Mouse (Mus musculus) liver, embryonic 13.5 days (tissue): Measurements from ENCODE around the gene Olfr750. TPM values are rescaled to one million over a fixed set of nuclear protein-coding genes. Genes with fewer than 3 reads are reported as not detected.
"Not testable (repeated sequence)": the region's sequence is repeated elsewhere in the genome, so short reads cannot be mapped to it uniquely, and the experiment has no call there.

ENCODE experiments used
- ATAC-seq: fragments of 200-750 bp; cut with Nextera tagmentation; 2 replicates; pipeline ENCODE4 v1.8.0; 2017; ENCODE audit warnings: low read depth, mild to moderate bottlenecking, moderate number of reproducible peaks, moderate library complexity
- DNase-seq: peaks from one replicate; pipeline ENCODE4 v3.0.0; 2022
- H3K27ac ChIP-seq: fragments of 300-500 bp; sonication (generic); 2 replicates; pipeline ENCODE4 v1.5.1; 2015; ENCODE audit warnings: moderate library complexity, mild to moderate bottlenecking, inconsistent platforms
- H3K27me3 ChIP-seq: fragments of 300-500 bp; sonication (generic); 2 replicates; pipeline ENCODE4 v1.6.1; 2015; ENCODE audit warnings: mild to moderate bottlenecking, inconsistent platforms
- H3K36me3 ChIP-seq: fragments of 300-500 bp; sonication (generic); 2 replicates; pipeline ENCODE4 v1.6.1; 2015; ENCODE audit warnings: mild to moderate bottlenecking, inconsistent platforms
- H3K4me1 ChIP-seq: fragments of 300-500 bp; sonication (generic); replicated peaks from 2 replicates; pipeline ENCODE4 v1.6.1; 2015; ENCODE audit warnings: inconsistent platforms
- H3K4me2 ChIP-seq: fragments of 300-500 bp; sonication (generic); 2 replicates; pipeline ENCODE4 v1.6.1; 2015; ENCODE audit warnings: inconsistent platforms, mild to moderate bottlenecking, moderate library complexity
- H3K4me3 ChIP-seq: fragments of 300-500 bp; sonication (generic); replicated peaks from 2 replicates; pipeline ENCODE4 v1.5.1; 2015; ENCODE audit warnings: mild to moderate bottlenecking, inconsistent platforms
- H3K9ac ChIP-seq: fragments of 300-500 bp; sonication (generic); 2 replicates; pipeline ENCODE4 v1.6.1; 2015; ENCODE audit warnings: mild to moderate bottlenecking, inconsistent platforms
- H3K9me3 ChIP-seq: fragments of 300-500 bp; sonication (generic); replicated peaks from 2 replicates; pipeline ENCODE4 v1.6.1; 2016; ENCODE audit warnings: inconsistent platforms
- WGBS: fragments of 180-500 bp; shearing (Covaris S2); methylation state at CpG from one replicate; pipeline ENCODE4 v1.1.7; 2015; ENCODE audit not compliant: insufficient replicate concordance; 5-methylcytosine and 5-hydroxymethylcytosine counted together
- polyA plus RNA-seq: library from polyadenylated mRNA; unstranded; fragments of >200 nt; fragmentation: Nextera tagmentation; extraction: Ambion mirVana; gene quantifications from 2 replicates; pipeline ENCODE4 v1.2.1, GENCODE M21; 2015

Olfr750 gene
- not detected in 2 replicates for polyA plus RNA-seq

GRCm38 (mm10) chr14:51074335-51074734 is at the start of gene Olfr750:
Gene Olfr750 (minus strand): TSS chr14:51074435.
- DNase-seq, result no peak
- Histone ChIP-seq H3K27ac (no peak within 1 kb of the TSS), H3K27me3 (peaks cover 25% of the 10 kb centered on the region; the same call in 1 of the 2 replicates), H3K9ac (no peak within 1 kb of the TSS), H3K36me3 (no peaks in the 10 kb centered on the region), H3K9me3 (no peaks in the 10 kb centered on the region), H3K4me1 (no peaks in the 10 kb centered on the region; the same call in 1 of the 2 replicates), H3K4me3 (no peak within 1 kb of the TSS), H3K4me2 (no peak within 1 kb of the TSS)
- no peak for ATAC-seq
- WGBS, result 73% methylated on average over 3 of the region's 3 CpGs

- WGBS, result 56% methylated on average over 12 of the region's 12 CpGs
- H3K4me1 ChIP-seq, result peaks cover 8% of the 10 kb centered on the region
- DNase-seq (no peak), ATAC-seq (no peak)
- no peak within 1 kb of the TSS for H3K4me2 ChIP-seq
- H3K27ac ChIP-seq, result no peak within 1 kb of the TSS
- H3K36me3 ChIP-seq, result no peaks in the 10 kb centered on the region
- H3K4me3 ChIP-seq, result no peak within 1 kb of the TSS
- no peak within 1 kb of the TSS for H3K9ac ChIP-seq
- no peaks in the 10 kb centered on the region; the same call in 1 of the 2 replicates for H3K9me3 ChIP-seq
- H3K27me3 ChIP-seq, result no peaks in the 10 kb centered on the region
Measured at GRCm38 (mm10) chr14:51113916-51114560, 39.8 kb upstream of the Olfr750 start, which contains the start of gene Eddm3b. Gene Eddm3b (plus strand): TSS chr14:51114426.

GRCm38 (mm10) chr14:51113476-51113875 is 39.2 kb upstream of the Olfr750 start:
- H3K4me1 ChIP-seq, result peaks cover 8% of the 10 kb centered on the region
- no peak overlapping the region for H3K4me2 ChIP-seq
- no peak overlapping the region for H3K9ac ChIP-seq
- WGBS, result 45% methylated on average over 9 of the region's 9 CpGs
- H3K27ac ChIP-seq, result no peak overlapping the region
- DNase-seq (no peak), ATAC-seq (no peak)
- no peaks in the 10 kb centered on the region for H3K36me3 ChIP-seq
- no peak overlapping the region for H3K4me3 ChIP-seq
- H3K27me3 ChIP-seq, result no peaks in the 10 kb centered on the region
- no peaks in the 10 kb centered on the region for H3K9me3 ChIP-seq

- no peak overlapping the region for H3K4me2 ChIP-seq
- H3K9me3 ChIP-seq, result no peaks in the 10 kb centered on the region
- H3K27ac ChIP-seq, result no peak overlapping the region
- no peaks in the 10 kb centered on the region for H3K27me3 ChIP-seq
- WGBS, result 58% methylated on average over 3 of the region's 3 CpGs
- no peaks in the 10 kb centered on the region for H3K36me3 ChIP-seq
- no peak overlapping the region for H3K4me3 ChIP-seq
- no peak overlapping the region for H3K9ac ChIP-seq
- peaks cover 8% of the 10 kb centered on the region for H3K4me1 ChIP-seq
- DNase-seq, result no peak
- ATAC-seq, result no peak
Measured at GRCm38 (mm10) chr14:51111966-51112365, 37.7 kb upstream of the Olfr750 start.

GRCm38 (mm10) chr14:51106449-51106967 is 32.3 kb upstream of the Olfr750 start:
- no peak overlapping the region for H3K4me3 ChIP-seq
- no peaks in the 10 kb centered on the region for H3K36me3 ChIP-seq
- no peak overlapping the region for H3K9ac ChIP-seq
- no peaks in the 10 kb centered on the region for H3K9me3 ChIP-seq
- no peak for ATAC-seq
- H3K4me2 ChIP-seq, result no peak overlapping the region
- no peaks in the 10 kb centered on the region for H3K27me3 ChIP-seq
- no peak for DNase-seq
- H3K27ac ChIP-seq, result no peak overlapping the region
- peaks cover 24% of the 10 kb centered on the region for H3K4me1 ChIP-seq

- peak overlapping the region; percentile 2; the same call in 1 of the 2 replicates for H3K27ac ChIP-seq
- H3K4me2 ChIP-seq, result no peak overlapping the region
- WGBS, result 75% methylated on average over 2 of the region's 2 CpGs
- no peaks in the 10 kb centered on the region for H3K9me3 ChIP-seq
- ATAC-seq, result no peak
- H3K36me3 ChIP-seq, result no peaks in the 10 kb centered on the region
- peaks cover 22% of the 10 kb centered on the region for H3K4me1 ChIP-seq
- no peaks in the 10 kb centered on the region for H3K27me3 ChIP-seq
- no peak overlapping the region for H3K4me3 ChIP-seq
- DNase-seq, result no peak
- H3K9ac ChIP-seq, result no peak overlapping the region
Measured at GRCm38 (mm10) chr14:51104366-51104765, 30.1 kb upstream of the Olfr750 start.

GRCm38 (mm10) chr14:51103217-51103616 is 29.0 kb upstream of the Olfr750 start:
- Histone ChIP-seq H3K4me1 (peaks cover 22% of the 10 kb centered on the region), H3K27me3 (no peaks in the 10 kb centered on the region), H3K9ac (no peak overlapping the region), H3K36me3 (no peaks in the 10 kb centered on the region), H3K4me2 (no peak overlapping the region), H3K27ac (no peak overlapping the region), H3K4me3 (no peak overlapping the region), H3K9me3 (no peaks in the 10 kb centered on the region)
- ATAC-seq (no peak; the same call in 1 of the 2 replicates), DNase-seq (peak; percentile 64)
- WGBS, result 65% methylated on average over 3 of the region's 3 CpGs

- WGBS, result 70% methylated on average over 9 of the region's 9 CpGs
Measured at GRCm38 (mm10) chr14:51101284-51101683, 27.0 kb upstream of the Olfr750 start.

GRCm38 (mm10) chr14:51098921-51099320 is 24.7 kb upstream of the Olfr750 start:
- 94% methylated on average over 11 of the region's 11 CpGs for WGBS
- H3K9me3 ChIP-seq, result no peaks in the 10 kb centered on the region
- H3K27ac ChIP-seq, result no peak overlapping the region
- peaks cover 27% of the 10 kb centered on the region for H3K4me1 ChIP-seq
- H3K27me3 ChIP-seq, result no peaks in the 10 kb centered on the region
- ATAC-seq, result no peak
- no peaks in the 10 kb centered on the region for H3K36me3 ChIP-seq
- DNase-seq, result no peak
- no peak overlapping the region for H3K4me2 ChIP-seq
- no peak overlapping the region for H3K9ac ChIP-seq
- H3K4me3 ChIP-seq, result no peak overlapping the region

More at GRCm38 (mm10) chr14:51101284-51101683, 27.0 kb upstream of the Olfr750 start:
- Histone ChIP-seq H3K36me3 (no peaks in the 10 kb centered on the region), H3K4me2 (no peak overlapping the region), H3K4me1 (peaks cover 18% of the 10 kb centered on the region), H3K9ac (no peak overlapping the region), H3K27ac (no peak overlapping the region), H3K27me3 (no peaks in the 10 kb centered on the region), H3K4me3 (no peak overlapping the region), H3K9me3 (no peaks in the 10 kb centered on the region)
- ATAC-seq, result no peak
- DNase-seq, result no peak

- WGBS, result 45% methylated on average over 1 of the region's 1 CpGs
- H3K4me1 ChIP-seq, result peaks cover 29% of the 10 kb centered on the region
- not testable (repeated sequence) for H3K9me3 ChIP-seq, H3K36me3 ChIP-seq, H3K27ac ChIP-seq, H3K9ac ChIP-seq, H3K27me3 ChIP-seq, H3K4me3 ChIP-seq, H3K4me2 ChIP-seq
- peak; percentile 55 for DNase-seq
- peak; percentile 45 for ATAC-seq
Measured at GRCm38 (mm10) chr14:51098300-51098699, 24.1 kb upstream of the Olfr750 start.

- ATAC-seq, result peak; percentile 35
- no peaks in the 10 kb centered on the region for H3K27me3 ChIP-seq
- H3K4me2 ChIP-seq, result 0 out of 2 replicates have a peak overlapping the region, but pooled peaks have one; percentile 7
- 46% methylated on average over 9 of the region's 9 CpGs for WGBS
- DNase-seq, result no peak
- H3K9ac ChIP-seq, result no peak overlapping the region
- H3K4me3 ChIP-seq, result no peak overlapping the region
- no peaks in the 10 kb centered on the region for H3K9me3 ChIP-seq
- H3K36me3 ChIP-seq, result no peaks in the 10 kb centered on the region
- H3K27ac ChIP-seq, result 0 out of 2 replicates have a peak overlapping the region, but pooled peaks have one; percentile 11
- H3K4me1 ChIP-seq, result peaks cover 46% of the 10 kb centered on the region
Measured at GRCm38 (mm10) chr14:51095736-51096524, 21.7 kb upstream of the Olfr750 start.
